Mouse (Mus musculus) liver, postnatal 0 days (tissue): ENCODE measurements around the gene U90926.

Experiments used
- CTCF ChIP-seq: sonication (generic); IDR thresholded peaks from 2 replicates; pipeline ENCODE4 v1.5.1; 2016; ENCODE audit warnings: antibody characterized with exemption, low read depth
- EP300 ChIP-seq: IDR thresholded peaks from 2 replicates; pipeline ENCODE4 v1.6.1; 2016; ENCODE audit warnings: antibody characterized with exemption, low read depth, mild to moderate bottlenecking

DNA sequence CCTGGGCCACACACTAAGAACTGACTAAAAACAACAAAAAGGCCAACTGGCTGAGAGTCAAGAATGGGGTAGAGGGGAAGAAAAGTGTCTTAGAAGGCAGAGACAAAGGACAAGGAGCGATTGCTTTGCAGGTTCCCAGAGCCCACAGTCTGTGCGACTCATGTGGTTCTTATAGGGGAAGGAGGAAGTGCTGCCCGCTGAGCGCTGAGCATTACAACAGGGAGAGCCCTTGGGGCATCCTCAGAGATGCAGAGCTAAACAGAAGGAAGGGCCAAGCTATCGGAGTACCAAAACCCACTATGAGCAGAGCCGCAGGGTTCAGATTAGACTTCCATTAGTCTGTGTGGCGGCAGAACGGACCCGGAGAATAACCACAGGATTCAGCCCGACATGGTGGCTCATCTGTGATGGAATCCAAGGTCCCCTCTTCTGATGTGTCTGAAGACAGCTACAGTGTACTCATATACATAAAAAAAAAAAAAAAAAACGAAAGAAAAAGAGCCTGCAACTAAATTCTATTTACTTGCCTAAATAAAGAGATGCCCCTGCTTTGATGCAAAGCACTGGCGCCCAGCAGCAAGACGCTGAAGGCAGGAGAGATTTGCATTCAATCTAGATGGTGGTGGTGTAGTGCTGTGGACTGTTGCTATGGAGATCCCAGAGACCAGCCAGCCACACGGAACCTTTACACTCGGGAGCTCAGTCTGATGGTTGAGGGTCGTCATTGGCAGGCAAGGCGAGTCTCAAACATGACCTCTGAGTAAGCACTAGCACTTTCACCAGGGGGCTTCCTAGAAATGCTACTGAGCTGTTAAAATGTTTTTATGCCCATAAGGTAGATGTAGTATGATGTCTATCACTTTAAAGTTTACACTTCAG lies 3.9 kb upstream of the U90926 start:
- TF ChIP-seq CTCF (no peak), EP300 (no peak)
